Mouse (Mus musculus) granulocyte monocyte progenitor cell, adult 5-6 weeks (primary cell): ENCODE measurements around the gene Gale. TPM values are rescaled to one million over a fixed set of nuclear protein-coding genes. Genes with fewer than 3 reads are reported as not detected.

ENCODE experiments used
- ATAC-seq: replicated peaks from 2 replicates; pipeline ENCODE4 v1.8.0; 2016; ENCODE audit warnings: mild to moderate bottlenecking, moderate TSS enrichment, inconsistent platforms; ENCODE audit not compliant: poor library complexity, severe bottlenecking
- total RNA-seq, 2 experiments: library from RNA; stranded (forward) in 1 of 2; stranded (reverse) in 1 of 2; fragments of 200-712, 200-1000 nt in 1 of 2; fragments of >200 nt in 1 of 2; fragmentation: Nextera tagmentation in 1 of 2; gene quantifications; 2 replicates each; pipeline ENCODE4 v1.2.3; 2014 to 2017

Gale gene
- total RNA-seq, 2 experiments from 2014 or later, result 5.3 to 11.1 TPM

DNA sequence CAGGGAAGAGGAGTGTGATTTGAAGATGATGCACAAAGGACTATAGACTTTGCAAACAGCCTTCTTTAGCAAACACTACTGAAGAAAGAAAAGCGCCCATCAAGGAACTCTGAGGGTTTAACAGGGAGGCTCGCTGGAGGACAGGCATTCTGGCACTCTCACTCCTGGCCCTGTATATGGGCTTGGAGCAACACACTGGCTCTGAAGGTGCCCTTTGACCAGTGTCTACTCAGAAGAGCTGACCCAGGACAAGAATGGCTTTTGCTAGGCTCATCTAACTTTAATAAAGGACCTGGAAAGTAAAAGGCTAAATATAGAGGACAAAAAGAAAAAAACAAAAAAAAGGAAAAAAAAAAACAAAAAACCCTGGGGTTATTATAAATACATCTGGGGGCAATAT, 41.4 kb downstream of the Gale start:
- ATAC-seq, result no peak

DNA sequence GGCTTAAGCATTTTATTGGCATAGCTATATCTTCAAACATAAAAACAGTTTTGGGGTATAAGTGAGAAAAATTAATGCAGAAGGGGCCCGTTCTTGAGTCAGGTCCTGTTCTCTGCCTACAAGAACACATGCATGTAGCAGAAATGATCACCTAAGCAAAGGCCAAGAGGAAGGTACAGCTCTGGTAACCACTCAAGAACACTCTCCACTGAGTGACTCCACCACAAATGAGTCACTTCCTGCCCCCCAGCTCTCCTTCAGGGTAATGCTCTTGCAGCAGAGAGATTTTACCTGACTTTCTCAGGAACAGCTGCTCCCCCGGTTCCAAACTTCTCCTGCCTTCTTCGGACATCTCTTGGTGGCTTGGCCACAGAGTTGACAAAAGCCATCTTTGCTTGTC, 43.3 kb downstream of the Gale start:
- ATAC-seq, result no peak

GRCm38 (mm10) chr4:136008782-136009447, 45.4 kb downstream of the Gale start:
- no peak for ATAC-seq

DNA sequence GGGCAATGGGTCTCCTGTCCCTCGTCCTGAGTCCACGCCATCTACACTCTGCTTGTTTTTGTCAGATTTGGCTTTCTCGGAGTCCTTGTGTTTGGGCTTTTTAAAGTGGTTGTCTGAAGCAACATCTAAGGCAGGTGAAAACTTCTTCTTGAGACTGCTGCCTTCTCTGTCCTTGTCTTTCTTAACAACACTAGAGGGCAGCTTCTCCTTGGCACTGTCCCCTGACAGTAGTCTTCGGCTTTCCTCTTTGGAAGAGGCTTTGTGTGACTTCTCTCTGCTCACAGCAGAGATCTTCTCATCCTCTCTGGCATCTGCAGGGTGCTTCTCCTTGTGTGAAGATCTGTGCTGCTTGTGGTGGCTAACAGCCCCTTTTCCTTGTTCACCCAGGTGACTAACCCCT, 47.1 kb downstream of the Gale start:
- ATAC-seq, result no peak

DNA sequence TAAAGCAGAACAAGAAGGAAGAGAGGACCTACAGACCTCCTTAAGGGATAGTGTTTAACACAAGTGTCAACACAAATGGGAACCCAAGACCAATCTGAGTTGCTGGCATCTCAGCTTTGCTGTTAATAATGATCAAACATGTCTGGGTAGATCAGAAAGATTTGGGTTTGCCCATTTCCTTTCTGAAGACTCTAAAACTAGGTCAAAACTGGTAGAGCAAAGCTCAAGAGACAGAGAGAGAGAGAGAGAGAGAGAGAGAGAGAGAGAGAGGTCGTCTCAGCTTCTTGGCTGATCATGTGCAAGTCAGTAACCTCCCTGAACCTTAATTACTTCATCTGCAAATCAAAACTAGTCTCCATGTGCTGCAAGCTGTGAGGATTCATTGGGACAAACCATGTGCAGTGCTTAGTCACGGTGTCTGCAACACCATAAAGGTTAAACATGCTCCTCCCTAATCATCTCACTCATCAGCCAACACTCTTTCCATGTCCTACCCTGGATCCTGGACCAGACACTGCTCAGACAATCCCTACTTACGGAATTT, 52.6 kb downstream of the Gale start:
- no peak for ATAC-seq

Other genes with a start within 250 kb of the Gale start
- not detected in 2 replicates for gene Il22ra1, start 235.6 kb upstream of the Gale start, total RNA-seq (2014; fragmentation: Nextera tagmentation)
- not detected in 2 replicates for gene Il22ra1, start 235.6 kb upstream of the Gale start, total RNA-seq (2017)
- gene Myom3, start 204.0 kb upstream of the Gale start, total RNA-seq (2014; fragmentation: Nextera tagmentation), result not detected in 2 replicates
- not detected in 2 replicates for gene Myom3, start 204.0 kb upstream of the Gale start, total RNA-seq (2017)
- 140 TPM in 2 replicates for gene Srsf10, start 108.0 kb upstream of the Gale start, total RNA-seq (2014; fragmentation: Nextera tagmentation)
- 191 and 201 TPM in 2 replicates for gene Srsf10, start 108.0 kb upstream of the Gale start, total RNA-seq (2017)
- gene Pnrc2, start 89.9 kb upstream of the Gale start, total RNA-seq (2014; fragmentation: Nextera tagmentation), result 65.4 and 67.9 TPM in 2 replicates
- 159 and 192 TPM in 2 replicates for gene Pnrc2, start 89.9 kb upstream of the Gale start, total RNA-seq (2017)
- 4.5 and 6.0 TPM in 2 replicates for gene Cnr2, start 68.3 kb upstream of the Gale start, total RNA-seq (2014; fragmentation: Nextera tagmentation)
- gene Cnr2, start 68.3 kb upstream of the Gale start, total RNA-seq (2017), result 4.0 and 5.1 TPM in 2 replicates
- 62.1 and 116 TPM in 2 replicates for gene Fuca1, start 43.0 kb upstream of the Gale start, total RNA-seq (2014; fragmentation: Nextera tagmentation)
- 68.2 and 68.6 TPM in 2 replicates for gene Fuca1, start 43.0 kb upstream of the Gale start, total RNA-seq (2017)
- gene Hmgcl, start 17.3 kb upstream of the Gale start, total RNA-seq (2014; fragmentation: Nextera tagmentation), result 51.5 and 61.2 TPM in 2 replicates
- 36.6 and 40.8 TPM in 2 replicates for gene Hmgcl, start 17.3 kb upstream of the Gale start, total RNA-seq (2017)
- 28.6 and 60.0 TPM in 2 replicates for gene Lypla2, start 8.9 kb downstream of the Gale start, total RNA-seq (2014; fragmentation: Nextera tagmentation)
- 19.4 and 20.4 TPM in 2 replicates for gene Lypla2, start 8.9 kb downstream of the Gale start, total RNA-seq (2017)
- 21.2 and 24.7 TPM in 2 replicates for gene Pithd1, start 23.5 kb downstream of the Gale start, total RNA-seq (2014; fragmentation: Nextera tagmentation)
- gene Pithd1, start 23.5 kb downstream of the Gale start, total RNA-seq (2017), result 29.1 and 38.0 TPM in 2 replicates
- 49.1 and 52.3 TPM in 2 replicates for gene Eloa, start 58.0 kb downstream of the Gale start, total RNA-seq (2014; fragmentation: Nextera tagmentation)
- 62.1 and 63.6 TPM in 2 replicates for gene Eloa, start 58.0 kb downstream of the Gale start, total RNA-seq (2017)
- gene Rpl11, start 89.7 kb downstream of the Gale start, total RNA-seq (2014; fragmentation: Nextera tagmentation), result 1,756 and 1,826 TPM in 2 replicates
- 806 and 1,025 TPM in 2 replicates for gene Rpl11, start 89.7 kb downstream of the Gale start, total RNA-seq (2017)
- not detected in 2 replicates for gene Id3, start 179.8 kb downstream of the Gale start, total RNA-seq (2014; fragmentation: Nextera tagmentation)
- not detected in 2 replicates for gene Id3, start 179.8 kb downstream of the Gale start, total RNA-seq (2017)
- gene E2f2, start 208.7 kb downstream of the Gale start, total RNA-seq (2014; fragmentation: Nextera tagmentation), result 2.9 and 9.4 TPM in 2 replicates
- 3.7 and 4.3 TPM in 2 replicates for gene E2f2, start 208.7 kb downstream of the Gale start, total RNA-seq (2017)
- not detected in 2 replicates for gene Asap3, start 242.6 kb downstream of the Gale start, total RNA-seq (2014; fragmentation: Nextera tagmentation)
- gene Asap3, start 242.6 kb downstream of the Gale start, total RNA-seq (2017), result not detected in 2 replicates